Mouse (Mus musculus) forebrain, embryonic 10.5 days (tissue): Measurements from ENCODE around the gene Sorcs2. TPM values are rescaled to one million over a fixed set of nuclear protein-coding genes. Genes with fewer than 3 reads are reported as not detected.
A peak's percentile ranks its signal among the peaks of the same experiment; 100 is the strongest.

Source experiments
- DNase-seq: peaks from one replicate; pipeline ENCODE4 v3.0.0-alpha.2; 2017; ENCODE audit warnings: low spot score; ENCODE audit errors: extremely low spot score
- H3K27ac ChIP-seq: fragments of 300-500 bp; sonication (generic); 2 replicates; pipeline ENCODE4 v1.5.1; 2016; ENCODE audit warnings: mild to moderate bottlenecking
- H3K27me3 ChIP-seq: fragments of 300-500 bp; sonication (generic); 2 replicates; pipeline ENCODE4 v1.6.1; 2016; ENCODE audit warnings: mild to moderate bottlenecking; ENCODE audit not compliant: poor library complexity, severe bottlenecking
- H3K36me3 ChIP-seq: fragments of 300-500 bp; sonication (generic); replicated peaks from 2 replicates; pipeline ENCODE4 v1.6.1; 2016; ENCODE audit warnings: mild to moderate bottlenecking, moderate library complexity
- H3K4me1 ChIP-seq: fragments of 300-500 bp; sonication (generic); 2 replicates; pipeline ENCODE4 v1.6.1; 2016
- H3K4me3 ChIP-seq: fragments of 300-500 bp; sonication (generic); 2 replicates; pipeline ENCODE4 v1.5.1; 2016; ENCODE audit warnings: mild to moderate bottlenecking, moderate library complexity
- H3K9me3 ChIP-seq: fragments of 300-500 bp; sonication (generic); 2 replicates; pipeline ENCODE4 v1.6.1; 2016; ENCODE audit warnings: mild to moderate bottlenecking, moderate library complexity
- WGBS: fragments of 180-500 bp; shearing (Covaris S2); methylation state at CpG from one replicate; pipeline ENCODE4 v1.1.7; 2016; 5-methylcytosine and 5-hydroxymethylcytosine counted together
- polyA plus RNA-seq: library from polyadenylated mRNA; unstranded; fragments of >200 nt; fragmentation: Nextera tagmentation; extraction: Ambion mirVana; gene quantifications from 2 replicates; pipeline ENCODE4 v1.2.1, GENCODE M21; 2016

Gene Sorcs2
- polyA plus RNA-seq = 4.7 and 4.8 TPM in 2 replicates

DNA sequence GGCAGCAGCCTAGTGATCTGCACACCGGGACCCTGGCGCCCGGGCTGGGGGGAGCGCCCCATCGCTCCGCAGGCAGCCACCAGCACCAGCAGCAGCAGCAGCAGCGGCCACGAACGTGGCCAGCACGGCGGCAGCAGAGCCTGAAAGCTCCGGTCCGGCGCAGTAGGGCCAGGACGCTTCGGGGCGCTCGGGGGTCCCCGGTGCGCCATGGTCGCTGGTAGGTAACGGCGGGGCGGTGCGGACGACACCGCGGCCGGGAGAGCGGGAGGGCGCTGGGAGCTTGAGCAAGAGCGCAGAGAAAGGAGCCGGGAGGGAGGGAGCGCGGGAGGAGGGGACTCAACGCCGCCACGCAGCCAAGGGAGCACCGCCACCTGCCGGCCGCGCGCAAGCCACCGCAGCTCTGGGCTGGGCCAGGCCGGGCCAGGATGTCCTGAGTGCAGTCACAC, at the start of gene Sorcs2:
Gene Sorcs2 (minus strand): TSS at position 303 of the 446 bp plus-strand sequence.
- H3K4me3 ChIP-seq = peak within 1 kb of the TSS; percentile 65
- H3K4me1 ChIP-seq = peaks cover 51% of the 10 kb centered on the region
- no peaks in the 10 kb centered on the region for H3K9me3 ChIP-seq
- peaks cover 78% of the 10 kb centered on the region for H3K27me3 ChIP-seq
- under 1% methylated on average over 36 of the region's 45 CpGs for WGBS
- peak; percentile 89 for DNase-seq
- no peaks in the 10 kb centered on the region for H3K36me3 ChIP-seq
- peak within 1 kb of the TSS; percentile 87 for H3K27ac ChIP-seq

DNA sequence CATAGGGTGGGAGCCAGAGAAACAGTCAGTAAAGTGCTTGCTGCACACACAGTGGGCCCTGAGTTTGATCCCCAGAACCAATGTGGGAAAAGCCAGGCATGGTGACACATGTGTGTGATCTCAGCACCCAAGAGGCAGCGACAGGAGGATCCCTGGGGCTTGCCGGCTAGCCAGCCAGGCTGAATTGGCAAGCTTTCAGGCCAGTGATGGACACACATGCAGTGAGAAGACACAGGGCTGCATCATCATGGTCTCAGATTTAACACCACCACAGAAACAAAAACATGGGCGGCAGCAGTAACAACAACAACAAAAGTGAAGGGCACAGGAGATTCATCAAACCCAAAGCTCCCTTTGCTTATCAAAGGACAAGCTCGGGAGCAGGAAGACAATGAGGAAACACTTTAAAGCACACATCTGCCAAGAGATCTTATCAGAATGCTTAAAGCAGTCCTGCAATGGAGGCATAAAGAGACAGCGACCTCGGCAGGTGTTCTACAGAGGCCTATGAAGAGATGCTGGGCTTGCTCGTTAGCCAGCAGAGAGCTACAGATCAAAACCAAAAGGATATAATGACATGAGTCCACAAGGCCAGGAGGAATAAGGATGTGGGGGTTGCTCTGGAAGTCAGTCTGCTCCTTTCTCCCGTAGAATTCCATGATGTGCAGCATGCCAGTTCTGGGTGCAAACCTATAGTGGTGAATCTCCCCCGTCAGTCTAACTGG, 48.4 kb upstream of the Sorcs2 start:
- DNase-seq = no peak

DNA sequence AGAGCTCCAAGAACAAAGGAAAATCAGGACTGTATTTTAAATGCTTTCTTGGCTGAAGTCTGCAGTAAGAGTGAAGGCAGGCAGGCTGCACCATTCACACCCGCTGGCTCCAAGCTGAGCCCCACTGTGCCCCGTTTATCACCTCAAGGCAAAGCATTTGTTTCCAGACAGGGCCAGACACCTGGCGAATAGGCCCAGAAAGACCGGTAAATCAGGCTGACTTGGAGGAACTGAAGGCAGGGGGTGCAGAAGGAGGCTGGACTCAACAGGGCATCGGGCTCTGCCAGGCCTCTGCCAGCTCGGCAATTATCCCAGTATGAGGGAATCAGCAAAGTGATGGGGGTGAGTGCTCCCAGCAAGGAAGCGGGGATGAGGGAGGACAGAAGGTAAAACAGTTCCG, 47.1 kb upstream of the Sorcs2 start:
- H3K9me3 ChIP-seq = no peaks in the 10 kb centered on the region
- WGBS = 36% methylated on average over 8 of the region's 8 CpGs
- no peak overlapping the region for H3K4me3 ChIP-seq
- peaks cover 25% of the 10 kb centered on the region for H3K4me1 ChIP-seq
- peaks cover 26% of the 10 kb centered on the region for H3K27me3 ChIP-seq
- no peak for DNase-seq
- H3K36me3 ChIP-seq = no peaks in the 10 kb centered on the region
- H3K27ac ChIP-seq = no peak overlapping the region

More for the DNA sequence above, 48.4 kb upstream of the Sorcs2 start:
- H3K27me3 ChIP-seq = peaks cover 26% of the 10 kb centered on the region
- no peaks in the 10 kb centered on the region for H3K36me3 ChIP-seq
- 47% methylated on average over 9 of the region's 9 CpGs for WGBS
- H3K9me3 ChIP-seq = no peaks in the 10 kb centered on the region
- H3K4me1 ChIP-seq = peaks cover 31% of the 10 kb centered on the region
- H3K4me3 ChIP-seq = no peak overlapping the region
- H3K27ac ChIP-seq = 0 out of 2 replicates have a peak overlapping the region, but pooled peaks have one; percentile 8

DNA sequence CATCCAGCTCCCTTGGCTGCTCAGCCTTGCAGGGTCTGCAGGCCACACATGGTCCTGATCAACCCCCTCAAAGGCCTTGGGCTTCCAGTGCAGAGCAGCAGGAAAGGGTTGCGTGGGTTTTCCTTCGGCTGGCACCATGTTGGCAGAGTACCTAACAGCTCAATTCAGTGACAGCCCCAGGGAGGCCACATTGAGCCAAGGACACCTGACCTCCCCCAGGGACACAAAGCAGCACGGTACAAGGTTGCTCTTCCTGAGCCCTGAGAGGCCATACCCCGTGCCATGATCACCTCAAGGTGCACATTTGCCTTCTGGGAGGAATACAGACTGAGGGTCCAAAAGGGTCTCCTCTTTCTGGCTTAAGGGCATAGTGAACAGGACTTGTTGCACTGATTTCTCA, 46.7 kb upstream of the Sorcs2 start:
- Histone ChIP-seq H3K4me1 (peaks cover 21% of the 10 kb centered on the region), H3K4me3 (no peak overlapping the region), H3K27ac (no peak overlapping the region), H3K36me3 (no peaks in the 10 kb centered on the region), H3K27me3 (peaks cover 23% of the 10 kb centered on the region), H3K9me3 (no peaks in the 10 kb centered on the region)
- WGBS = 63% methylated on average over 4 of the region's 4 CpGs
- no peak for DNase-seq

DNA sequence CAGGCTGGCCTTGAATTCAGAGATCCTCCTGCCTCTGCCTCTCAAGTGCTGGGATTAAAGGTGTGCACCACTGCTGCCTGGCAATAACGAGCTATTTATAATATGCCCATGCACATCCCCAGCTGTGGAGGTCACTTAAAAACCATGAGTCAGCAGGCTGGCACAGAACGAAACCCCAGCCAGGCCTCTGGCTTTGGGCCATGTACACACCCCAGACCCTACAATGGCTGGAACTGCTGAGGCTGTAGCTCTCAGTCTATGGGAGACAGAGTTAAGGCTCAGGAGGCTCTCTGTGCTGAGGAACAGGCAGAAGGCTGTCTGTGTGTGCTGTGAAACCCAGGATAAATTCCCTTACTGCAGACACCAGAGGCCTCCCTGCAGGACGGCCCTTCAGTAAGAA, 42.8 kb upstream of the Sorcs2 start:
- Histone ChIP-seq H3K27me3 (peaks cover 18% of the 10 kb centered on the region), H3K4me1 (peaks cover 12% of the 10 kb centered on the region), H3K4me3 (no peak overlapping the region), H3K27ac (no peak overlapping the region), H3K36me3 (no peaks in the 10 kb centered on the region), H3K9me3 (no peaks in the 10 kb centered on the region)
- no peak for DNase-seq
- WGBS = 87% methylated on average over 3 of the region's 3 CpGs

DNA sequence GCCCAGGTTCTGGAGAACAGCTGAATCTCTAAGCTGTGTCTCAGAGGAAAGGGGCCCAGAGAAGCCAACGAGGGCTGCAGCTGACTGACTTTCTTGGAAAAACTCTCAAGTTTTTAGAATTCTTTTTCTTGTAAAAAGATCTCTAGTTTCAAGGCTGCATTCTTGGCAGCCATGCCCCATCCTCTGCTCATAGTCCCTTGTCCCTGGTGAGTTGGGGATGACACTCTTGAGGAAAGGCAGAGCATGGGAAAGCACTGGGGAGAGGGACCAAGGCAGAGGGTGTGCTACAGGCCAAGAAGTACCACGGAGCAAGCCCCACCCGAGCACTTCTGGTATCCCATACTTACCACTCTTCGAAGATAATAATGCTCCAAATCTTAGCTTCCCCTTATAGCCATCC, 38.9 kb upstream of the Sorcs2 start:
- DNase-seq = no peak
- WGBS = 86% methylated on average over 4 of the region's 4 CpGs
- no peak overlapping the region for H3K27ac ChIP-seq
- H3K9me3 ChIP-seq = no peaks in the 10 kb centered on the region
- no peak overlapping the region for H3K4me3 ChIP-seq
- H3K27me3 ChIP-seq = no peaks in the 10 kb centered on the region
- peaks cover 3% of the 10 kb centered on the region; the same call in 1 of the 2 replicates for H3K4me1 ChIP-seq
- H3K36me3 ChIP-seq = no peaks in the 10 kb centered on the region

DNA sequence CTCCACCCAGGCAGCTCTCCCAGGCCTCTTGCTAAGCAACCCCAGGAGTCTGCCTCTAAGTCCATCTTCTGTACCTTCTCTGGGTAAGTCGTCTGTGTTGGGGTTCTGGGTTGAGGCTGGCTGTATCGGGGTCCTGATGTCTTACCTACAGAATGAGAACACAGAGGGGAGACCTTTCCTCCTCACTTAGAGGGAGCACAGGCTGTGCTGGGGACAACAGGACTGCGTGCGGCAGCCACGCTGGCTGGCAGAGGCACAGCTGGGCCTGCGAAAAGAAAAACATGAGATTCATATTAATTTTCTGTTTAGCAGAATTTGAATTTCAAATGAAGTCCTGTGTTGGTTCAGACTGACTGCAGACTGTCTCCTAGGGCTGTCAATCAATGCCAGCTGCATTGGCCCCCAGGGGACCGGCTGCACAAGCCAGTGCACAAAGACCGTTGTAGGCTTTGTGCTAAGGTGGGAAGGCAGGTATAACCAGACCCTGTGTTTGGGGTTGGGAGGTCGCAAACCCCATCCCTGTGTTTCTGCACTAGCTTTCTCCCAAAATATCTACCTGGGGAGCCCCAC, 36.5 kb upstream of the Sorcs2 start:
- H3K9me3 ChIP-seq = no peaks in the 10 kb centered on the region
- H3K4me3 ChIP-seq = no peak overlapping the region
- no peak overlapping the region for H3K27ac ChIP-seq
- DNase-seq = no peak
- no peaks in the 10 kb centered on the region for H3K27me3 ChIP-seq
- H3K36me3 ChIP-seq = no peaks in the 10 kb centered on the region
- 76% methylated on average over 9 of the region's 9 CpGs for WGBS
- H3K4me1 ChIP-seq = peaks cover 23% of the 10 kb centered on the region

DNA sequence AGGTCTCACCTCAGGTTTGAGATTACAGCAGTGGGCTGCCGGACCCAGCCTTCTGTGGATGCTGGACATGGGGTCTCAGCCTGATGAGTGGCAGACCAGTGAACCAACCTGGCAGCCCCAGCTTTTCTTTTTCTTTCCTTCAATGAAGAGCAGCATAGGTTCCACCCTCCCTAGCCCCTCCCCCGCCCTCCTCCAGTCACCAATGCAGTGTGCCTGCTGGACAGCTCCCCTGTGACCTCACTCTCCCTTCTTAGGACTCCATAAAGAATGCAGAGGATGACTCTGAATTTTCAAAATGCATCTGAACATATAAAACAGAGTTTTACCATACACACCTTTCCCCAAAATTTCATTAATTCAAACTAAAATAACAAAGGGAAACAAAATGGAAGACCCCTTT, 33.8 kb upstream of the Sorcs2 start:
- no peak for DNase-seq
- 56% methylated on average over 2 of the region's 2 CpGs for WGBS
- no peaks in the 10 kb centered on the region for H3K27me3 ChIP-seq
- no peak overlapping the region for H3K27ac ChIP-seq
- H3K36me3 ChIP-seq = no peaks in the 10 kb centered on the region
- H3K4me1 ChIP-seq = peaks cover 31% of the 10 kb centered on the region
- H3K9me3 ChIP-seq = no peaks in the 10 kb centered on the region
- no peak overlapping the region for H3K4me3 ChIP-seq

DNA sequence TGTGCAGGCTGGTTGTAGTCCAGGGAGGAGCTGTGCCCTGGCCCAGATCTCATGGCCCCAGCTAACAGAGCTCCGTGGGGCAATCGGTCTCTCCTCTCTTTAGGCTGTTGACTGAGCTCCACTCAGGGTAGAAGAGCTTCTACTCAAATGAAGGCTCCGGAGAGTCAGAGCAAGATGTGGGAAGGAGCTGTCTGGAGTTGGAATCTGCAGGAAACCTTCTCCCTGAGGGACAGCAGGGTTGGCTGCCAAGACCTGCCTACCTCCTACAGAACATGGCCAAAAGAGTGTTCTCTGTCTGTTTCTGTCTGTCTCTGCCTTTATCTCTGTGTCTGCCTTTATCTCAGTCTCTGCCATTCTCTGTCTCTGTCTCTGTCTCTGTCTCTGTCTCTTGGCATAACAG, 31.6 kb upstream of the Sorcs2 start:
- Histone ChIP-seq H3K27me3 (no peaks in the 10 kb centered on the region), H3K9me3 (no peaks in the 10 kb centered on the region), H3K4me1 (peaks cover 29% of the 10 kb centered on the region), H3K4me3 (no peak overlapping the region), H3K36me3 (no peaks in the 10 kb centered on the region), H3K27ac (no peak overlapping the region)
- DNase-seq = no peak
- 91% methylated on average over 3 of the region's 3 CpGs for WGBS

DNA sequence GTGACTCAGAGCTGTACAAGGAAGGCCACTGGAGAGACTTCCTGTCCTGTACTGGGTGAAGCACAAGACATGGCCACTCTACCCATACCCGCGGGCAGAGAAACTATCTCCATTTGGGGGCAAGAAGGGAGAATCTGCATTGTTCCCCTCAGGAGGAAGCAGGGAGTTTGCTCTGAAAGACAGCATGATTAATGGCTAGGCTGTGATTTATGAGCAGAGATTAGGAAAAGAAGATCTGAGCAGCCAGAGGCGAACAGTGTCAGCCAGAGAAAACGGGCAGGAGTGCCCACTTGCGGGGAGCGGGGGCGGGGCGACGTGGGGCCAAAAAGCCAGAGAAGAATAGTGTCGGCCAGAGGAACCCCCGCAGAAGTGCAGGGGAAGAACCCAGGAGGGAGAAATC, 29.9 kb upstream of the Sorcs2 start:
- H3K27me3 ChIP-seq = no peaks in the 10 kb centered on the region
- H3K4me3 ChIP-seq = no peak overlapping the region
- DNase-seq = no peak
- peaks cover 28% of the 10 kb centered on the region for H3K4me1 ChIP-seq
- H3K27ac ChIP-seq = no peak overlapping the region
- no peaks in the 10 kb centered on the region for H3K9me3 ChIP-seq
- 66% methylated on average over 11 of the region's 11 CpGs for WGBS
- H3K36me3 ChIP-seq = no peaks in the 10 kb centered on the region

DNA sequence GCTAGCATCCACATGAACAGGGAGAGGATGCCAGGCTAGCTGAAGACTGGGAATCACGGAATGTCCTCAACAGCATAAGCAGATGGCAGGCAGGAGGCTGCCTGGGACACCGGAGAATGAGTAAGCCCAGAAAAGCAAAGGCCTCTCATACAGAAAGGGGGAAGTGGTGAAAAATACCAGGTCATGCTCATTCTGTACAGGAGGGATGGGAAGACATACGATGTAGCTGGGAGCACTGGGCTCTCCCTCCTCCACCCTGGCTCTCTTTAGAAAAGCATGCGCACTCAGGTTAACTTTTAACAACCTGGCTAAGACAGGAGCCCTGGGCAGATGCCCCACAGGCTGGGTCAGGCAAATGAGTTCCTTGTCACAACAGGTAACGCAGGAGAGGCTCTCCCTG, 28.5 kb upstream of the Sorcs2 start:
- Histone ChIP-seq H3K36me3 (no peaks in the 10 kb centered on the region), H3K9me3 (no peaks in the 10 kb centered on the region), H3K27ac (no peak overlapping the region), H3K27me3 (no peaks in the 10 kb centered on the region), H3K4me3 (no peak overlapping the region), H3K4me1 (peaks cover 23% of the 10 kb centered on the region)
- WGBS = 90% methylated on average over 5 of the region's 5 CpGs
- no peak for DNase-seq

DNA sequence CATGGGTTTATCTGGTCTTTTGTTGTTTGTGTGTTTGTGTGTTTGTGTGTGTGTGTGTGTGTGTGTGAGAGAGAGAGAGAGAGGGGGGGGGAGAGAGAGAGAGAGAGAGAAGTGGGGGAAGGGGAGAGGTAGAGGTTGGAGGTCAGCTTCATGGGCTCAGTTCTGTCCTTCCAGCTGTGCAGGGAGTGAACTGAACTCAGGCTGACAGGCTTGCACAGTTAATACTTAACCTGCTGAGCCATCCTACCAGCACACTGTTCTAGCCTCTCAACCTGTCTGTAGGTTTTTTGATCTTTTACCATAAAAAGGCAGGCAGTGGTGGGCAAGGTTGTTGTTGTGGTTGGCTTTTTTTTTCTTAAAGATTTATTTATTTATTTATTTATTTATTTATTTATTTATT, 26.7 kb upstream of the Sorcs2 start:
- DNase-seq = no peak
- H3K4me3 ChIP-seq = no peak overlapping the region
- no peaks in the 10 kb centered on the region for H3K27me3 ChIP-seq

DNA sequence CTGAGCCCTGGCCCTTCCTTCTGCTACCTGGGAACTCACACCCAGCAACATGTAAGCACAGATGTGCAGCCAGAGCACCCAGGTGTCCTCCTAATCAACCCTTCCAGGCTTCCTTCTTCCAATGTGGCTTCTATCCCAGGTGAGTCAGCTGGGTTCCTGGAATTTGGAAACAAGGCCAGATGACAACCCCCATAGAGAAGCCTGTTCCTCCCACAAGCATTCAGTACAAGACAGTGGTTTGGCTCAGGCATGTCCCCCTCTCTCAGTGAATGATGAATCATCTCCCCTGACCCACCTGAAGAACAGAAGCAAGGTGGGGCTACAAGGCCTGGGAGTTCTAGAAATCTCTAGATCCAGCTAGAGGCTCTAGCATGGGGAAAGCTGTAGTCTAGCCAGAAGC, 24.8 kb upstream of the Sorcs2 start:
- Histone ChIP-seq H3K4me1 (peaks cover under 1% of the 10 kb centered on the region; the same call in 1 of the 2 replicates), H3K27me3 (no peaks in the 10 kb centered on the region), H3K27ac (no peak overlapping the region), H3K9me3 (no peaks in the 10 kb centered on the region), H3K4me3 (no peak overlapping the region), H3K36me3 (no peaks in the 10 kb centered on the region)
- DNase-seq = no peak

More for the DNA sequence above, 26.7 kb upstream of the Sorcs2 start:
- Histone ChIP-seq H3K27ac (no peak overlapping the region), H3K36me3 (no peaks in the 10 kb centered on the region), H3K9me3 (no peaks in the 10 kb centered on the region), H3K4me1 (peaks cover 7% of the 10 kb centered on the region)
